Mouse (Mus musculus): ENCODE measurements around the gene Lamtor3.

DNA sequence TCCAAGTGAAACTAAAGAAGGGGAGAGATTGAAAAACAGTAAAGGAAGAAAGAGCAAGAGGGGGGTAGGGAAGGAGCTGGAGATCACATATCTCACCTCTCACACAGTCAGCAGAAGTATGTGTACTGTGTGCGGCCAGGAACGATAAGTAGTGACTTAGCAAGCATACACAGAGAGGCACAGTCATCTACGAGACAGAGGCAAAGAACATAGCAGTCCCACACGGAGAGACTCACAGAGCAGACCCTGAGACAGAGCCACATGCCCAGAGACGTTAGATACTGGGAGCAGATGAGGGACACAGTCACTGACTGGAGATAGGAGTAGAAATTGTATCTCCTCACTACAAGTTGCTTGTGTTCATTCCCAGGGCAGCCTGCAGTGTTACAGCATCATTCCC is 53.9 kb downstream of the Lamtor3 start:
- TF ChIP-seq CTCF (conservative IDR thresholded peaks at IDR 0.05; ENCODE audit: low read length) (no peak), POU5F1 (IDR thresholded peaks at IDR 0.05; ENCODE audit: borderline replicate concordance, low read length) (no peak)
